Mouse (Mus musculus) olfactory bulb, adult 2 months (tissue): Measurements from ENCODE around the gene Hnrnpa3.

ENCODE experiments used
- CTCF ChIP-seq: fragments of 200-500 bp; IDR thresholded peaks from 2 replicates; pipeline ENCODE4 v1.5.1; 2012; ENCODE audit warnings: low read depth, mild to moderate bottlenecking, low read length, moderate library complexity; ENCODE audit not compliant: insufficient read depth
- POLR2A ChIP-seq: fragments of 200-500 bp; IDR thresholded peaks from 2 replicates; pipeline ENCODE4 v1.6.1; 2012; ENCODE audit warnings: mild to moderate bottlenecking, low read depth, low read length, moderate library complexity; ENCODE audit not compliant: insufficient read depth

- no peak for TF ChIP-seq CTCF
- no peak for TF ChIP-seq POLR2A
Observed at GRCm38 (mm10) chr2:75707420-75707819, 48.4 kb downstream of the Hnrnpa3 start.
